Mouse (Mus musculus): Measurements from ENCODE around the gene Defa21. TPM values are rescaled to one million over a fixed set of nuclear protein-coding genes. Genes with fewer than 3 reads are reported as not detected.
"Not testable (repeated sequence)": the region's sequence is repeated elsewhere in the genome, so short reads cannot be mapped to it uniquely, and the experiment has no call there.

The Defa21 gene
- total RNA-seq (2021) = not detected
- long read RNA-seq, experiment 1 = 0 reads
- long read RNA-seq, experiment 2 = 0 reads

- intact Hi-C loops (cut with DNase I) = not testable (repeated sequence)
Measured at GRCm38 (mm10) chr8:21025245-21025644, at the start of gene Defa21. Gene Defa21 (plus strand): TSS chr8:21025545.

GRCm38 (mm10) chr8:20979846-20980245, 45.5 kb upstream of the Defa21 start:
- DNase-seq = no peak
- intact Hi-C loops (cut with DNase I) = no loop called here

More at GRCm38 (mm10) chr8:21025245-21025644, at the start of gene Defa21:
- not testable (repeated sequence) for DNase-seq

- not testable (repeated sequence) for DNase-seq
- intact Hi-C loops (cut with DNase I) = loop anchor here (10.0 kb wide), 1 partner anchor 1519 kb away; no protein-coding TSS in a partner anchor
Measured at GRCm38 (mm10) chr8:20994042-20994441, 31.3 kb upstream of the Defa21 start.

GRCm38 (mm10) chr8:20996776-20997175, 28.6 kb upstream of the Defa21 start:
- intact Hi-C loops (cut with DNase I) = loop anchor here (10.0 kb wide), 1 partner anchor 1522 kb away; no protein-coding TSS in a partner anchor
- no peak for DNase-seq

GRCm38 (mm10) chr8:20997291-20997690, 28.1 kb upstream of the Defa21 start:
- intact Hi-C loops (cut with DNase I) = loop anchor here (10.0 kb wide), 1 partner anchor 1522 kb away; no protein-coding TSS in a partner anchor
- no peak for DNase-seq

- DNase-seq = peak in 1 of 2 experiments; percentile 21
- intact Hi-C loops (cut with DNase I) = no loop called here
Measured at GRCm38 (mm10) chr8:21001171-21001570, 24.2 kb upstream of the Defa21 start.

GRCm38 (mm10) chr8:21006801-21007200, 18.5 kb upstream of the Defa21 start:
- intact Hi-C loops (cut with DNase I) = no loop called here
- no peak for DNase-seq

GRCm38 (mm10) chr8:21008578-21008977, 16.8 kb upstream of the Defa21 start:
- DNase-seq = peak in 1 of 2 experiments; percentile 18
- intact Hi-C loops (cut with DNase I) = not testable (repeated sequence)

GRCm38 (mm10) chr8:21010548-21010947, 14.8 kb upstream of the Defa21 start:
- intact Hi-C loops (cut with DNase I); DNase-seq: not testable (repeated sequence)

GRCm38 (mm10) chr8:21054747-21055146, 29.4 kb downstream of the Defa21 start, which contains the start of gene Defa23:
Gene Defa23 (plus strand): TSS chr8:21055047.
- intact Hi-C loops (cut with DNase I); DNase-seq: not testable (repeated sequence)

GRCm38 (mm10) chr8:21064738-21065137, 39.4 kb downstream of the Defa21 start, which contains the start of gene Defa35:
Gene Defa35 (plus strand): TSS chr8:21065038.
- intact Hi-C loops (cut with DNase I); DNase-seq: not testable (repeated sequence)

Other genes with a start within 250 kb of the Defa21 start
- gene Defb33, start 132.9 kb upstream of the Defa21 start, total RNA-seq (2021) = not detected
- gene Gm15056, start 122.9 kb upstream of the Defa21 start, total RNA-seq (2021) = not detected
- gene Gm6040, start 103.5 kb upstream of the Defa21 start, total RNA-seq (2021) = not detected
- not detected for gene AY761185, start 80.8 kb upstream of the Defa21 start, total RNA-seq (2021)
- gene Defa23, start 29.5 kb downstream of the Defa21 start, total RNA-seq (2021) = not detected
- not detected for gene Defa35, start 39.5 kb downstream of the Defa21 start, total RNA-seq (2021)
- not detected for gene Defa25, start 58.9 kb downstream of the Defa21 start, total RNA-seq (2021)
- not detected for gene Gm14851, start 70.5 kb downstream of the Defa21 start, total RNA-seq (2021)
- gene Defa30, start 109.1 kb downstream of the Defa21 start, total RNA-seq (2021) = not detected
- gene Defa22, start 136.7 kb downstream of the Defa21 start, total RNA-seq (2021) = not detected
- gene Defa31, start 166.1 kb downstream of the Defa21 start, total RNA-seq (2021) = not detected
- gene Gm15293, start 176.0 kb downstream of the Defa21 start, total RNA-seq (2021) = not detected
- not detected for gene Gm15292, start 224.2 kb downstream of the Defa21 start, total RNA-seq (2021)

All from heart, postnatal 14 days (tissue).